Mouse (Mus musculus) neural tube, embryonic 11.5 days (tissue): ENCODE data around the gene Casq1. TPM values are rescaled to one million over a fixed set of nuclear protein-coding genes. Genes with fewer than 3 reads are reported as not detected.

Source experiments
- ATAC-seq: fragments of 200-750 bp; cut with Nextera tagmentation; 2 replicates; pipeline ENCODE4 v1.8.0; 2017; ENCODE audit warnings: moderate number of reproducible peaks, mild to moderate bottlenecking, moderate TSS enrichment, moderate library complexity; ENCODE audit not compliant: insufficient read depth, low FRiP score, low TSS enrichment
- DNase-seq: peaks from one replicate; pipeline ENCODE4 v3.0.0-alpha.2; 2015; ENCODE audit warnings: low spot score
- H3K27ac ChIP-seq: fragments of 300-500 bp; sonication (generic); 2 replicates; pipeline ENCODE4 v1.5.1; 2014; ENCODE audit warnings: low read depth, mild to moderate bottlenecking, low read length
- H3K27me3 ChIP-seq: fragments of 300-500 bp; sonication (generic); 2 replicates; pipeline ENCODE4 v1.6.1; 2014; ENCODE audit warnings: mild to moderate bottlenecking, low read length, mixed read lengths; ENCODE audit not compliant: control insufficient read depth, insufficient read depth
- H3K36me3 ChIP-seq: fragments of 300-500 bp; sonication (generic); 2 replicates; pipeline ENCODE4 v1.6.1; 2014; ENCODE audit warnings: mild to moderate bottlenecking, low read length, moderate library complexity, mixed read lengths; ENCODE audit not compliant: control insufficient read depth, insufficient read depth
- H3K4me1 ChIP-seq: fragments of 300-500 bp; sonication (generic); 2 replicates; pipeline ENCODE4 v1.6.1; 2014; ENCODE audit warnings: low read length, mixed read lengths; ENCODE audit not compliant: control insufficient read depth, insufficient read depth
- H3K4me2 ChIP-seq: fragments of 300-500 bp; sonication (generic); 2 replicates; pipeline ENCODE4 v1.6.1; 2014; ENCODE audit warnings: low read depth, mild to moderate bottlenecking, moderate library complexity
- H3K4me3 ChIP-seq: fragments of 300-500 bp; sonication (generic); 2 replicates; pipeline ENCODE4 v1.5.1; 2014; ENCODE audit warnings: low read depth, low read length
- H3K9ac ChIP-seq: fragments of 300-500 bp; sonication (generic); 2 replicates; pipeline ENCODE4 v1.6.1; 2014; ENCODE audit warnings: mild to moderate bottlenecking, low read length
- H3K9me3 ChIP-seq: fragments of 300-500 bp; sonication (generic); 2 replicates; pipeline ENCODE4 v1.6.1; 2016; ENCODE audit warnings: low read length; ENCODE audit not compliant: control insufficient read depth
- WGBS: fragments of 180-500 bp; shearing (Covaris S2); extraction: QIAGEN DNeasy Blood & Tissue Kit; methylation state at CpG from one replicate; pipeline ENCODE4 v1.1.7; 2014; 5-methylcytosine and 5-hydroxymethylcytosine counted together
- polyA plus RNA-seq: library from polyadenylated mRNA; unstranded; fragments of >200 nt; fragmentation: Nextera tagmentation; extraction: Ambion mirVana; gene quantifications from 2 replicates; pipeline ENCODE4 v1.2.1, GENCODE M21; 2014

The Casq1 gene
- polyA plus RNA-seq, 1 experiment from 2014 or later = 2.2 TPM

GRCm38 (mm10) chr1:172194435-172194834 is 25.2 kb downstream of the Casq1 start:
- H3K27ac ChIP-seq = no peak overlapping the region

DNA sequence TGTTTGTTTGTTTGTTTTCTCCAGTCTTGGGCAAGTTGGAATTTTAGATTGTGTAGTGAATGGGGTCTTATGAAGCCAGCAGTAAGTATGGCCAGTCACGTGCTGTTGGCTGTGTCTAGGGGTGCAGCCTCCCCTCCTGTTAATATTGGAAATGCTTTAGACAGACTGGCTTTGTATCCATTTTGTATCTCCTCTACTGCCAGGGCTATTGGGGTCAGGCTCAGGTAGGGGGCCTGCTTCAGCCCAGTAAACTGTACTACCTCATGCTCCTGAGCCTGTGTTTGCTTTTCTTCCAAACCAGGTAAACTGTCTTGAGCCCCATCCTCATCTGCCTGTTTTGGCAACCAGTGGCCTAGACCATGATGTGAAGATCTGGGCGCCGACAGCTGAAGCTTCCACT is 27.5 kb downstream of the Casq1 start:
- Histone ChIP-seq H3K27ac (no peak overlapping the region), H3K36me3 (peaks cover 11% of the 10 kb centered on the region), H3K4me1 (no peaks in the 10 kb centered on the region), H3K4me3 (no peak overlapping the region), H3K27me3 (no peaks in the 10 kb centered on the region), H3K4me2 (no peak overlapping the region), H3K9ac (no peak overlapping the region), H3K9me3 (no peaks in the 10 kb centered on the region)
- no peak for ATAC-seq
- no peak for DNase-seq
- 94% methylated on average over 3 of the region's 3 CpGs for WGBS

More at GRCm38 (mm10) chr1:172194435-172194834, 25.2 kb downstream of the Casq1 start:
- no peak overlapping the region for H3K4me2 ChIP-seq
- ATAC-seq = no peak
- H3K27me3 ChIP-seq = no peaks in the 10 kb centered on the region
- WGBS = 89% methylated on average over 8 of the region's 8 CpGs
- H3K4me1 ChIP-seq = no peaks in the 10 kb centered on the region
- no peak for DNase-seq
- H3K36me3 ChIP-seq = peaks cover 9% of the 10 kb centered on the region
- H3K9me3 ChIP-seq = no peaks in the 10 kb centered on the region
- no peak overlapping the region for H3K9ac ChIP-seq
- no peak overlapping the region for H3K4me3 ChIP-seq

DNA sequence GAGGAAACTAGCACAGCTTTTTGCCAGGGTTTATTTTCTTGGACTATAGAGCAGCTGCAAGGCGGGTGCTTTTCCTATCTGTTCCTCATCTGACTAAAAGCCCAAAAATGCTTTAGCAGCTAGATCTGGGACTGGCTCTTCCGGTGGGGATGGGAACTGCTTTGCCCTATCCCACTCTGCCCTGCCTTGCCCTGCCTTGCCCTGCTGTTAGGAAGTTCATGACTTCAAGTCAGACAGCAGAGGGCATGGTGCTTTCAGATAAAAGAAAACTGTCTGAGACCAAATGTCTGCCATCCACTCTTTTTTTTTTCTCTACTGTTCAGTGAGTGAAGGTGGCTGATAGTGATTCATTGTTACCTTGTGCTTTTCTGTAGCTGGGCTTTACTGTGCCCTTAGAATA is 28.1 kb downstream of the Casq1 start:
- Histone ChIP-seq H3K27me3 (no peaks in the 10 kb centered on the region), H3K9me3 (no peaks in the 10 kb centered on the region), H3K4me3 (no peak overlapping the region), H3K9ac (no peak overlapping the region), H3K4me2 (no peak overlapping the region), H3K27ac (no peak overlapping the region), H3K4me1 (no peaks in the 10 kb centered on the region), H3K36me3 (peaks cover 15% of the 10 kb centered on the region)
- DNase-seq (no peak), ATAC-seq (no peak)
- WGBS = 97% methylated on average over 2 of the region's 2 CpGs

DNA sequence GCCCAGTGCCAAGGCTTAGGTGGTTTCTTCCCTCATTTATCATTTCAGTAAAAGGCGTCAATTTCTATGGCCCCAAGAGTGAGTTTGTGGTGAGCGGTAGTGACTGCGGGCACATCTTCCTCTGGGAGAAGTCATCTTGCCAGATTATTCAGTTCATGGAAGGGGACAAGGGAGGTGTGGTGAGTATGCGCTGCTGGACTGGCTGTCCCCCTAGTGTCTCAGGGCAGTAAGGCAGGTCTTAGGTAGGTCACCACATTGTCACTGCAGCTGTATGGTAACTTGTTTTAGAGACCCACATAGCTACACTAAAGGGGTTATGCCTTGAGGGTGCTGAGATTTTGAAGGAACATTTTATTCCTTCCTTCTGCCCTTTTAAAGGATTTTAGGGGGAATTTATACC is 30.8 kb downstream of the Casq1 start:
- no peak overlapping the region for H3K27ac ChIP-seq
- DNase-seq (peak; percentile 39), ATAC-seq (peak; percentile 65; the same call in 1 of the 2 replicates)
- no peaks in the 10 kb centered on the region for H3K27me3 ChIP-seq
- no peak overlapping the region for H3K4me2 ChIP-seq
- H3K36me3 ChIP-seq = peaks cover 12% of the 10 kb centered on the region
- no peaks in the 10 kb centered on the region for H3K9me3 ChIP-seq
- no peak overlapping the region for H3K9ac ChIP-seq
- H3K4me1 ChIP-seq = no peaks in the 10 kb centered on the region
- H3K4me3 ChIP-seq = no peak overlapping the region
- WGBS = 70% methylated on average over 4 of the region's 4 CpGs

DNA sequence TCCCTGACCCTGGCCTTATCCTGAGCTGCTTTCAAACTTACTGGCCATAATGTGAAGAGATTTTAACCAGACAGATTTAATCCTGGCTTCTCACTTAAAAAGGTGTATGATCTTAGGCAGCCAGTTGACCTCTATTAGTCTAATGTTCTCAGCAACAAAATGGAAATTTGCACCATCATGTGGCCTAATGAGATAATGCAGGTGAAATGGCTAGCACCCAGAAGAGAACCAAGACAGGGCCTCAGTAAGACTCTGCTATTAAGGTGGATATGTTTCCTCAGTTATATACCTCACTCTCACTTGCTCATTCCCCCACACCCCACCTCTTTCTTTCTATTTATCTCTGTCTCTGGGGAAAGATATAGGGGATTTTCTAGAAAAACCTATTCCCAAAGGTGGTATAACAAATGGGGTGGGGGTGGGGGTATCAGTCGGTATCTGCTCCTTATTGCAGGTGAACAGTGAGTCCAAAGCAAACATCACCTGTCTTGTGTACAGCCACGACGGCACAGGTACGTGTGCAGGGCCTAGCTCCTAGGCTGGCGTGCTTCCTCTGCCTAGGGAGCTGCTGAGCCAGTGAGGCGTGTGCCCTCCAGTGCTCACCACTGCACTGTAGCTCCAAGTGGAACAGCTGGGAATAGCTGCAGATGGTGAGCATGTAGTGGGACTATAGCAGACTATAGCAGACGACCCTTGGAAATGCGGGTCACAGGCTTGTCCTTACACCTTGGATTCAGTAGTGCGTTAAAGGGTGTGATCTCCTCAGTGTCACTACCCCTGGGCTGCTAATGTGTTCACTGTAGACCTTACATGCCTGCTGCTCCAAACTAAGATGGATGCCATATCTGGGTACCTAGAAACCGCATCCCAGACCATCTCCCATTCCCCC is 33.0 kb downstream of the Casq1 start:
- H3K4me2 ChIP-seq = no peak overlapping the region

DNA sequence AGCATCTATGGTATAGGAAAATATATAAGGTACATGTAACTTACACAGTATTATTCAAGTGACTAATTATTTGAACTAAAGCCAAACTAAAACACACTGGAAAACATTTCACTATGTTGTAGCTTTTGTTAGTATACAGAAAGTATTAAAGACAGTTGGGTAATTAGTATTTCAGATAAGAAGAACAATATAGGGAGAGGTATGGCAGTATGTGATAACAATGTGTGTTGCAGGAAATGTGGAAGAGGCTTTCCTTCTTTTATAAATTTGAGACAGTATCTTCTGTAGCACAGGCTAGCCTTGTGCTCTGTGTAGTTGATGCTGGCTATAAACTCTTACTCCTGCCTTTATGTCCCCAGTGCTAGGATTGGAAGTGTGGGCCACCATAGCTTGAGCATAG is 35.8 kb downstream of the Casq1 start:
- Histone ChIP-seq H3K9ac (no peak overlapping the region), H3K4me3 (no peak overlapping the region), H3K4me2 (no peak overlapping the region), H3K27me3 (no peaks in the 10 kb centered on the region), H3K36me3 (peaks cover 8% of the 10 kb centered on the region), H3K27ac (no peak overlapping the region), H3K4me1 (no peaks in the 10 kb centered on the region), H3K9me3 (no peaks in the 10 kb centered on the region)
- DNase-seq = no peak
- no peak for ATAC-seq

More for the DNA sequence above, 33.0 kb downstream of the Casq1 start:
- Histone ChIP-seq H3K9ac (no peak overlapping the region), H3K27me3 (no peaks in the 10 kb centered on the region), H3K4me3 (no peak overlapping the region), H3K27ac (no peak overlapping the region), H3K9me3 (no peaks in the 10 kb centered on the region), H3K36me3 (peaks cover 8% of the 10 kb centered on the region), H3K4me1 (no peaks in the 10 kb centered on the region)
- WGBS = 91% methylated on average over 10 of the region's 10 CpGs
- ATAC-seq = no peak
- DNase-seq = no peak

GRCm38 (mm10) chr1:172183056-172183455 is 36.6 kb downstream of the Casq1 start:
- peaks cover 6% of the 10 kb centered on the region; the same call in 1 of the 2 replicates for H3K36me3 ChIP-seq
- no peaks in the 10 kb centered on the region for H3K9me3 ChIP-seq
- H3K27me3 ChIP-seq = no peaks in the 10 kb centered on the region
- H3K4me1 ChIP-seq = no peaks in the 10 kb centered on the region
- no peak overlapping the region for H3K4me2 ChIP-seq
- ATAC-seq (no peak), DNase-seq (no peak)
- no peak overlapping the region for H3K4me3 ChIP-seq
- H3K9ac ChIP-seq = no peak overlapping the region
- WGBS = 97% methylated on average over 6 of the region's 6 CpGs
- H3K27ac ChIP-seq = no peak overlapping the region

DNA sequence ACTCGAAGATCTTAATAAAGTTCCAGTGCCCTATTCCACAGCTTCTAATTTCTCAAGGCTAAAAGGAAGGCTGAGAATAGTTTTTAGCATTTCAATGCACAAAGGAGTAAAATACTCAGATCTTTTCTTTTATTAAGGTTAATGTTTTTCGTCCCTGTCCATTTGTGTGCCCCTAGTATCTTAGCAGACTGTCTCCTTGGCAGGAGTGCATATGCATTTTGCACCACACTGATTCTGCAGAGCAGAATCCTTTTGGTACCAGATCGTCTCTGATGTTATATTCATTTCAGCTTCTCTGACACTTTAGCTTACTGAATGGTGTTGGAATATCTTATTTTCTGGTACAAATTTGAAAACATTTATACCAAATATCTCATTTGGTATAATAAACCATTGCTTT is 37.9 kb downstream of the Casq1 start:
- no peak overlapping the region for H3K4me2 ChIP-seq
- DNase-seq (no peak), ATAC-seq (no peak)
- H3K27me3 ChIP-seq = no peaks in the 10 kb centered on the region
- H3K4me1 ChIP-seq = no peaks in the 10 kb centered on the region
- H3K9ac ChIP-seq = no peak overlapping the region
- no peaks in the 10 kb centered on the region for H3K9me3 ChIP-seq
- 92% methylated on average over 3 of the region's 3 CpGs for WGBS
- peaks cover 3% of the 10 kb centered on the region for H3K36me3 ChIP-seq
- no peak overlapping the region for H3K4me3 ChIP-seq
- no peak overlapping the region for H3K27ac ChIP-seq

DNA sequence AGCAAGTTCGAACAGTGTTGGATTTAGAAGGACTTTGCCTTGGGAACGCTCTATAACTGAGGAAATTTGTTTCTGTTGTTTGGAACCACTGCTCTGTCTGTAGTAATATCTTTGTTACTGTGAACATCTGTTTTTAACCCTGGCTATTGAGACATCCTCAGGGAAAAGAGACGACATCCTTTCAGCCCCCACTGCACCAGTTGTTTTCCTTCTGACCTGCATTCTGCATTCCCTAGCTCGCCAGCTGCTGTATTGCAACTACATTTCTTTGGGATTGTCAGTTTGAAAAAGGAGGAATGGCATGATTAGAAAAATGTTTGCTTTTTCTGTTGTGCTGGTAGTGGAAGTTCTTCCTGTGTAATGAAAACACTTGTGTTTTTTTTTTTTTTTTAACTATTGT is 38.8 kb downstream of the Casq1 start:
- no peak overlapping the region for H3K4me2 ChIP-seq
- 64% methylated on average over 4 of the region's 4 CpGs for WGBS
- peaks cover 3% of the 10 kb centered on the region; the same call in 1 of the 2 replicates for H3K36me3 ChIP-seq
- ATAC-seq = no peak
- H3K9me3 ChIP-seq = no peaks in the 10 kb centered on the region
- no peak for DNase-seq
- H3K4me3 ChIP-seq = no peak overlapping the region
- H3K9ac ChIP-seq = no peak overlapping the region
- no peaks in the 10 kb centered on the region for H3K4me1 ChIP-seq
- H3K27me3 ChIP-seq = no peaks in the 10 kb centered on the region
- H3K27ac ChIP-seq = no peak overlapping the region
